Mouse (Mus musculus) liver, embryonic 16.5 days (tissue): ENCODE results near the gene Lars2. TPM values are rescaled to one million over a fixed set of nuclear protein-coding genes. Genes with fewer than 3 reads are reported as not detected.

Source experiments
- ATAC-seq: fragments of 200-750 bp; cut with Nextera tagmentation; 2 replicates; pipeline ENCODE4 v1.8.0; 2017; ENCODE audit warnings: low read depth, mild to moderate bottlenecking, moderate number of reproducible peaks, moderate library complexity
- H3K27ac ChIP-seq: fragments of 300-500 bp; sonication (generic); 2 replicates; pipeline ENCODE4 v1.5.1; 2014; ENCODE audit warnings: mild to moderate bottlenecking, low read length
- H3K27me3 ChIP-seq: fragments of 300-500 bp; sonication (generic); 2 replicates; pipeline ENCODE4 v1.6.1; 2014; ENCODE audit warnings: low read depth, low read length, mixed read lengths; ENCODE audit not compliant: control insufficient read depth, insufficient read depth
- H3K36me3 ChIP-seq: fragments of 300-500 bp; sonication (generic); 2 replicates; pipeline ENCODE4 v1.6.1; 2014; ENCODE audit warnings: mild to moderate bottlenecking; ENCODE audit not compliant: control insufficient read depth, insufficient read depth
- H3K4me1 ChIP-seq: fragments of 300-500 bp; sonication (generic); 2 replicates; pipeline ENCODE4 v1.6.1; 2014; ENCODE audit warnings: low read depth, low read length, mixed read lengths; ENCODE audit not compliant: control insufficient read depth
- H3K4me2 ChIP-seq: fragments of 300-500 bp; sonication (generic); 2 replicates; pipeline ENCODE4 v1.6.1; 2014; ENCODE audit warnings: low read depth, low read length, mixed read lengths
- H3K4me3 ChIP-seq: fragments of 300-500 bp; sonication (generic); 2 replicates; pipeline ENCODE4 v1.5.1; 2014; ENCODE audit warnings: low read depth, mild to moderate bottlenecking, low read length
- H3K9ac ChIP-seq: fragments of 300-500 bp; sonication (generic); 2 replicates; pipeline ENCODE4 v1.6.1; 2014; ENCODE audit warnings: low read depth, low read length
- H3K9me3 ChIP-seq: fragments of 300-500 bp; sonication (generic); replicated peaks from 2 replicates; pipeline ENCODE4 v1.6.1; 2016; ENCODE audit warnings: low read length; ENCODE audit not compliant: control insufficient read depth
- WGBS: fragments of 180-500 bp; shearing (Covaris S2); extraction: QIAGEN DNeasy Blood & Tissue Kit; methylation state at CpG from one replicate; pipeline ENCODE4 v1.1.7; 2014; ENCODE audit not compliant: insufficient replicate concordance; 5-methylcytosine and 5-hydroxymethylcytosine counted together
- polyA plus RNA-seq: library from polyadenylated mRNA; unstranded; fragments of >200 nt; fragmentation: Nextera tagmentation; extraction: Ambion mirVana; gene quantifications from 2 replicates; pipeline ENCODE4 v1.2.1, GENCODE M21; 2015

The Lars2 gene
- polyA plus RNA-seq, 1 experiment from 2014 or later: 554 TPM

DNA sequence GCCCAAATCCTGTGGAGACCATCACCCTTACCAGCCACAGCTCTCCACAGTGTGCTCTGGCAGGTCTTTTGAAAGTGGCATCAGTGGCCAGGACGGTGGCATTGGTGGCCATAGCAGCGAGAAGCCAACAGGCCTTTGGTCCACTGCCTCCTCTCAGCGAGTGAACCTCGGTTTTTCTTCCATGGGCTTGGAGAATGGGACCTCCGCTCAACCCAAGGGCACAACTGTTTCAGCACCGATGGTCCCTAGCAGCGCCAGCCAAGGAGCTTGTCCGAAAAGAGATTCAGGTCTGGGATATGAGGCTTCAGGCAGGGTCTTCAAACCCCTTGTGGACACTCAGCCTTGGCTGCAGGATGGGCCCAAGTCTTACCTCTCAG is 113.1 kb downstream of the Lars2 start:
- Histone ChIP-seq H3K27me3 (no peaks in the 10 kb centered on the region), H3K9ac (peak overlapping the region; percentile 91), H3K9me3 (no peaks in the 10 kb centered on the region), H3K4me1 (peaks cover 61% of the 10 kb centered on the region), H3K36me3 (peaks cover 2% of the 10 kb centered on the region; the same call in 1 of the 2 replicates), H3K27ac (peak overlapping the region; percentile 90), H3K4me3 (peak overlapping the region; percentile 85), H3K4me2 (peak overlapping the region; percentile 94)
- WGBS: 80% methylated on average over 8 of the region's 8 CpGs
- no peak for ATAC-seq

- Histone ChIP-seq H3K4me3 (peak overlapping the region; percentile 85), H3K27me3 (no peaks in the 10 kb centered on the region), H3K27ac (peak overlapping the region; percentile 90), H3K36me3 (peaks cover 2% of the 10 kb centered on the region; the same call in 1 of the 2 replicates), H3K9me3 (no peaks in the 10 kb centered on the region), H3K9ac (peak overlapping the region; percentile 91), H3K4me2 (peak overlapping the region; percentile 94), H3K4me1 (peaks cover 61% of the 10 kb centered on the region)
- no peak for ATAC-seq
- WGBS: 62% methylated on average over 18 of the region's 18 CpGs
Measured at GRCm38 (mm10) chr9:123480253-123480921, 113.7 kb downstream of the Lars2 start.

DNA sequence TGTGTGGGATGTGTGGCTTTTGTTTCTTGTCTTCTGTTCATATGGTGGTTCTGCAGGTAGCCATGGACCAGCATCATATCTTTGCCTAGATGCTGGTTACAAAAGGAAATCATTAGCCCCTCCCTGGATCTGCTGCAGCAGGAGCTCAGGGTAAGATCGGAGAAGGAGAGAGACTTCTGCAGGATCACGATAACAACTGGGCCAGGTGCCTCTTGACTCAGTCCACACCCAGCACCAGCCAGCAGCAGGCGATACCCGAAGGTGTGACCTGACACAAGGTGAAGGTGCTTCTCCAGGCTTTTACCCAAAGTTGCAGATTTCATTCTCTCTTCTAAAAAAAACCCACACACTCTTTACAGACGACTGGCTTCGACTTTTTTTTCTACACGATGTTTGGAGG is 114.4 kb downstream of the Lars2 start:
- Histone ChIP-seq H3K27me3 (no peaks in the 10 kb centered on the region), H3K9me3 (no peaks in the 10 kb centered on the region), H3K4me1 (peaks cover 65% of the 10 kb centered on the region), H3K9ac (peak overlapping the region; percentile 91), H3K27ac (peak overlapping the region; percentile 90), H3K4me3 (peak overlapping the region; percentile 85), H3K36me3 (peaks cover 2% of the 10 kb centered on the region; the same call in 1 of the 2 replicates), H3K4me2 (peak overlapping the region; percentile 94)
- peak; percentile 84 for ATAC-seq
- WGBS: 21% methylated on average over 7 of the region's 7 CpGs

DNA sequence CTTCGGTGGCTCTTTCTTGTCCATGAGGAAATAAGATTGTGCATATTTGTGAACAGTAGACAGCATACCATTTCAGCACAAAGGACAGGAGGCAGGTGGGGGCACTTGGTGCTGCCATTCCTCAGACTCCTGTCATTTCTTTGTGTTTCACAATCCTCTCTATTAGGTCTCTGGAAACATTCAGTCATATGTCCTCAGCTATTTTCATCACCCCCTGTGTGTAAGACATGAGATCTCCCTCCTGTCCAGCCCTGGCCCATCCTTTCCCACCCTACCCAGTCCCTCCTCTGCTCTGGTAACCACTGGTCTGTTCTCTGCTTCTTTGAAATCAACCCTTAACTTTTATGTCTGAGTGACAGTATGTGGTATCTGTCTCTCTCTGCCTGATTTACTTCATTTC is 116.9 kb downstream of the Lars2 start:
- Histone ChIP-seq H3K4me1 (peaks cover 69% of the 10 kb centered on the region), H3K9me3 (no peaks in the 10 kb centered on the region), H3K36me3 (peaks cover 2% of the 10 kb centered on the region; the same call in 1 of the 2 replicates), H3K27ac (no peak overlapping the region; the same call in 1 of the 2 replicates), H3K4me2 (no peak overlapping the region), H3K27me3 (no peaks in the 10 kb centered on the region), H3K4me3 (no peak overlapping the region), H3K9ac (no peak overlapping the region)
- 90% methylated on average over 1 of the region's 1 CpGs for WGBS
- no peak for ATAC-seq

DNA sequence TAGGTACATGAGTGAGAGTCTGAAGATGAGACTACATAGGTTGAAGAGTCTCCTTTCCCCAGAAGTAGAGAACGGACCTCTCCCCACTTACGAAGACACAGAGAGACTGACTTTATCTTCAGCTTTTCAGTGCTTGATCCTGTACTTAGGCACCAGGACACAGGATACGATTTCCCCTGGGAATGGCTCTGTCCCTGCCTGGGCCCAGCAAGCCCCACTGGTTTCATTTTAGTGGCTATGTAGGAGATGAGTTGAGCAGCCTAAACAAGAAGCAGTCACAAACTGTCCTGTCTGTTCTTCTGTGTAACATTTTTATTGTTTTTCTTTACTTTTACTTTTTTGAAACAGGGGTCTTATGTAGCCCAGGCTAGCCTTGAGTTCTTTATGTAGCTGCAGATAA is 118.1 kb downstream of the Lars2 start:
- Histone ChIP-seq H3K4me1 (peaks cover 63% of the 10 kb centered on the region), H3K9me3 (no peaks in the 10 kb centered on the region), H3K4me2 (no peak overlapping the region), H3K4me3 (no peak overlapping the region), H3K27me3 (no peaks in the 10 kb centered on the region), H3K9ac (no peak overlapping the region), H3K27ac (no peak overlapping the region), H3K36me3 (peaks cover 2% of the 10 kb centered on the region; the same call in 1 of the 2 replicates)
- no peak for ATAC-seq
- WGBS: 86% methylated on average over 3 of the region's 3 CpGs

DNA sequence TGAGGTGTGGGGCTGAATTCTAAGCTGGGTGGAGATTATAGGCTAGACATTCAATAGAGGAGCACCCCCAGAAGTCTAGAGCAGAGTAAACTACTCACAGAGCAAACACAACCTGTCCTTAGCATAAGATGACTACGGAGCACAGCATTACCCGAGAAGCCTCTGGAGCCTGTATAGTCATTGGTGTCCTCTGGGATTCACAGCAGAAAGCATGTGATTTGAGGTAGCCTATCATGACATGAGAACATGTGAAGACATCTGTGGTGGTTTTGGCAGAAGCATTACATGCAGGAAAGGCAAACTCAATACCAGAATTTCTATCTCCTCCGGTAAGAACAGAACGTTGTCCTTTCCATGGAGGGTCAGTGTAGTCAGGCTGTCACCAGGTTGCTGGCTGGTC is 118.8 kb downstream of the Lars2 start:
- peaks cover 58% of the 10 kb centered on the region for H3K4me1 ChIP-seq

DNA sequence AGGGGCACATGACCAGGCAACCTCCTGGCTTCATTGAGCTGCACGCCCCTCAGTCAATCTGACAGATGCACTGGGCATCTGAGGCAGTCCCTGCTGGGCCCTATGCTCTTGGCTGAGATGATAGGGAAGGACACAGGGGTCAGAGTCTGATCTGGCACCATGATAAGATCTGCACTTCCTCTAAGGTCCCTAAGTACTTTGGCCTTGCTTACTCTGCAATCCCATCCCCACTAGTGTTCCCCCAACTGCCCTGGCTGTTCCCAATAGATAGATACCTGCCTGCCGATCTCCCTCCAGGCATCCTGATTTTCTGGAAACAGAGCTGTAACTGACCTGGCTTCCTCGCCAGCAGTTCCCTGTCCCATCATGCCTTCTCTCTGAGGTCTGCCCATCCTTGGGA is 119.9 kb downstream of the Lars2 start:
- Histone ChIP-seq H3K4me3 (no peak overlapping the region), H3K9ac (no peak overlapping the region), H3K36me3 (peaks cover 2% of the 10 kb centered on the region; the same call in 1 of the 2 replicates), H3K4me1 (peaks cover 53% of the 10 kb centered on the region), H3K27me3 (no peaks in the 10 kb centered on the region), H3K9me3 (no peaks in the 10 kb centered on the region), H3K27ac (no peak overlapping the region), H3K4me2 (no peak overlapping the region)
- ATAC-seq: no peak
- WGBS: 53% methylated on average over 3 of the region's 3 CpGs

More for the DNA sequence above, 118.8 kb downstream of the Lars2 start:
- Histone ChIP-seq H3K9ac (no peak overlapping the region), H3K27me3 (no peaks in the 10 kb centered on the region), H3K27ac (no peak overlapping the region), H3K36me3 (peaks cover 2% of the 10 kb centered on the region; the same call in 1 of the 2 replicates), H3K4me3 (no peak overlapping the region), H3K9me3 (no peaks in the 10 kb centered on the region), H3K4me2 (no peak overlapping the region)
- ATAC-seq: no peak
- 91% methylated on average over 4 of the region's 4 CpGs for WGBS

DNA sequence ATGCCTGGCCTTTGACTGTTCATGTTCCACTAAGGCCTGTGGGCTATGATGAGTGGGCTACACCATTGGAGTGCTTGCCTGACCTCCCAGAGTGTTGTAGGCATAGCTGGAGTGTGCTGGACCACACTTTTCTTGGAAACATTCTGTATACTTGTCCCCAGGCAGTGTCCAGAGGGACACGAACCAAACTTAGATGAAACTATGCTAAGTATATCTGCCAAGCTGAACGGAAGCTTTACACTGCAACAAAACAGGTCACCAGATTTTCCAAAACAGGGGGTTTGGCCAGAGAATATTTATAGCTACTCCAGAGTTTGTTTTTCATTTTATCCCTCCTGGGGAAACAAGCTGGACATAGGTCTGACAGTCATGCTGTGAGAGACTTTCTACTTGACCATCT is 122.3 kb downstream of the Lars2 start:
- Histone ChIP-seq H3K9me3 (no peaks in the 10 kb centered on the region), H3K4me2 (no peak overlapping the region), H3K4me1 (peaks cover 43% of the 10 kb centered on the region), H3K4me3 (no peak overlapping the region), H3K27ac (no peak overlapping the region), H3K36me3 (peaks cover under 1% of the 10 kb centered on the region; the same call in 1 of the 2 replicates), H3K27me3 (no peaks in the 10 kb centered on the region), H3K9ac (no peak overlapping the region)
- ATAC-seq: no peak
- WGBS: 71% methylated on average over 2 of the region's 2 CpGs

- H3K4me3 ChIP-seq: no peak overlapping the region
- no peak overlapping the region for H3K4me2 ChIP-seq
- no peaks in the 10 kb centered on the region for H3K9me3 ChIP-seq
- peaks cover 40% of the 10 kb centered on the region for H3K4me1 ChIP-seq
- H3K27ac ChIP-seq: 0 out of 2 replicates have a peak overlapping the region, but pooled peaks have one; percentile 22
- ATAC-seq: no peak
- no peaks in the 10 kb centered on the region; the same call in 1 of the 2 replicates for H3K36me3 ChIP-seq
- 61% methylated on average over 9 of the region's 9 CpGs for WGBS
- H3K9ac ChIP-seq: no peak overlapping the region
- H3K27me3 ChIP-seq: no peaks in the 10 kb centered on the region
Measured at GRCm38 (mm10) chr9:123489727-123490343, 123.1 kb downstream of the Lars2 start.
